Mouse (Mus musculus) kidney, adult 2 months (tissue): ENCODE measurements at regions not wholly inside any gene's neighbourhood (a gene's known extent, or its start where the extent isn't known, plus 50 kb on each side); places are given as distances from the start of the nearest gene placed in this dataset.

Source experiments
- CTCF ChIP-seq: fragments of 200-500 bp; conservative IDR thresholded peaks from 2 replicates; pipeline ENCODE4 v1.5.1; 2011; ENCODE audit warnings: low read depth, mild to moderate bottlenecking, control low read depth, low read length, moderate library complexity, mixed read lengths; ENCODE audit not compliant: insufficient read depth, insufficient read length
- POLR2A ChIP-seq: fragments of 200-500 bp; IDR thresholded peaks from one replicate; pipeline ENCODE4 v1.6.1; 2011; ENCODE audit warnings: low read depth, low read length, control low read depth

GRCm38 (mm10) chr1:137255041-137255440 lies 294.8 kb upstream of the Nr5a2 start:
- TF ChIP-seq CTCF (no peak), POLR2A (no peak)
